Mouse (Mus musculus) thymus, adult 2 months (tissue): ENCODE measurements around the gene Acat3.

ENCODE experiments used
- CTCF ChIP-seq: fragments of 200-500 bp; IDR thresholded peaks from 2 replicates; pipeline ENCODE4 v1.5.1; 2012; ENCODE audit warnings: mild to moderate bottlenecking, control low read depth, low read length, moderate library complexity, borderline replicate concordance; ENCODE audit not compliant: control insufficient read depth, poor library complexity, insufficient read depth; ENCODE audit errors: extremely low read depth
- POLR2A ChIP-seq: fragments of 200-500 bp; IDR thresholded peaks from 2 replicates; pipeline ENCODE4 v1.6.1; 2012; ENCODE audit warnings: mild to moderate bottlenecking, low read length, control low read depth, moderate library complexity; ENCODE audit not compliant: control insufficient read depth, poor library complexity, insufficient read depth; ENCODE audit errors: extremely low read depth

GRCm38 (mm10) chr17:12967173-12967572, 26.8 kb upstream of the Acat3 start:
- TF ChIP-seq CTCF = no peak
- no peak for TF ChIP-seq POLR2A
